Mouse (Mus musculus) liver, embryonic 14.5 days (tissue): Measurements from ENCODE around the gene Mars.

ENCODE experiments used
- CTCF ChIP-seq: IDR thresholded peaks from 2 replicates; pipeline ENCODE4 v1.5.1; 2016; ENCODE audit warnings: antibody characterized with exemption, low read depth, control low read depth
- EP300 ChIP-seq: IDR thresholded peaks from 2 replicates; pipeline ENCODE4 v1.6.1; 2016; ENCODE audit warnings: antibody characterized with exemption, low read depth

DNA sequence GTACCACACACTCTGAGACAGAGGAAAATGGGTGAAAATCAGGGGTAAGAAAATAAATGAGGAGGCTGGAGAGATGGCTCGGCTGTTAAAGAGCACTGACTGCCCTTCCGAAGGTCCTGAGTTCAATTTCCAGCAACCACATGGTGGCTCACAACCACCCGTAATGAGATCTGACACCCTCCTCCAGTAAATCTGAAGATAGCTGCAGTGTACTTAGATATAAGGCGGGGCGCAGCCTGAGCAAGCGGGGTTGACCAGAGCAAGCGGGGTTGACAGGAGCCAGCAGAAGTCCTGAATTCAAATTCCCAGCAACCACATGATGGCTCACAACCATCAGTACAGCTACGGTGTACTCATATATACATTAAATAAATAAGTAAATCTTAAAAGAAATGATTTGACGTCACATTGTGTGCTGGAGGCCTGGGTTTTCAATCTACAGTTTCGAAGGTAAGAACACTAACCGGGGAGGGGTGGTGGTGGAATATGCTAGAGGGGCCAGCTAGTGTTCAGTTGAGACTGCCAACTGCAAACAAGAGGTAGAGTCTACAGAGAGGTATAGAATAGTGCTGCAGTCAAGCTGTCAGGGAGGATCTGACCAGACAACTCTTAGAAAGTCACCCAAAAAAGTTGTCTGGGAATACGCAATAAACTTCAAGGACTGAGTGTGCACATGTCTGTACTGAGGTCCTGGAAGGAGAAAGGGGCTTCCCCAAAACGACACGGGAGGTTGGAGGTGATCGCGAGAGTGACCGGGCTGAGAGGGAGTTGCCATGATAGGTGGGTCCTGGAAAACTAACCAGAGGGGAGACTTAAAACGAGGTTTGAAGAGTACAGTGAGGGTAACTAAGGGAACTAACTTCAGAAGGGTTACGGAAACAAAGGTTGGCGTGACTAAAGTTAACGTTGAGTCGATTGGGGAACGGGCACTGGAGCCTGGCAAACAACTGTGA, 787 bp downstream of the Mars start:
- TF ChIP-seq CTCF: no peak
- no peak for TF ChIP-seq EP300
